Comparison of ENCODE assay signal across 8 mouse cellular contexts in the genomic region with DNA sequence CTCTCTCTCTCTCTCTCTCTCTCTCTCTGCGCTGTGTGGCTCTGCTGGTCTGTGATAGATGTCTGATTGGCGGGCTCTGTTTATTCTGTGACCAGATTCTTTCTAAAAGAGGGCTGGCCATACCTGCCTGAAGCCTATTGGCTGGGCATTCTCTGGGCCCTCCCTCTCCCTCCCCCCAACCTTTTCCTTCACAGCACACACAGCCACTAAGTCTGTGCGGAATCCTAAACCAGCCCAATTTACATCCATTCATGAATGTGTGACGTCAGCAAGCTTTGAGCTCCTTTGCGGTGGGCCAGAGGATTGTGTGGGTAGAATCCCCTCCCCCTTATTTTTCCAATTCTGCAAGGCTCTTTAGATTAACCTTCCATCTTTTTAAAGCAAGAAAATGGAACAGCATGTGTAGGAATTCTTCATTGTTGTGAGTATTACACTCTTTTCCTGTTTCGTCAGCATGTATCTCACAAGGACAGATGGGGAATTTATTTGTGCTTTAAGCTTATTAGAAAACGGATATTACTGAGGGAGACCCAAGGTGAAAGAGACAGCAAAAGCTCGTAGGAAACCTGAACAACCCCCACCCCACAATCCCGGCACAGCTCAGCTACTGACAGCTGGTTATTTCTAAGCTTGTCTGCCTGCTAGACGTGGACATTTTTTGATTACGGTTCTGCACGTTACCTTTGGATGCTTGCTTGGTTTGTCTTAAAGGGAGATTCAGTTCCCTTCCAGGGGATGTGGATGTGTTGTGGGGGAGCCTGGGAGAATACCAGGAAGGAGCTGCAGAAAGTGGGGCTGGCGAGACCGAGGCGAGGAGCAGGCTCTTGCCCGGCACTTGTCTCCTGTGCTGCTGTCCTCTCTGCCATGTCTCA. TPM values are rescaled to one million over a fixed set of nuclear protein-coding genes. Genes with fewer than 3 reads are reported as not detected.
A peak's percentile ranks its signal among the peaks of the same experiment; 100 is the strongest.
DNase-seq lines count a peak whose midpoint lies in the region; ATAC-seq and TF ChIP-seq lines count a peak whose summit lies in the region.

No protein-coding gene starts in this region.

- intact Hi-C loops in heart, postnatal 14 days (cut with DNase I) = no loop called here

- TF ChIP-seq CTCF in lung, adult 2 months (IDR thresholded peaks at IDR 0.05; ENCODE audit: insufficient read depth, low read length) = no peak

- peak; percentile 97 for DNase-seq in Muller cell, postnatal 12 days (ENCODE audit: inconsistent ontology term)
- DNase-seq in brain, embryonic 18.5 days (ENCODE audit: low read depth, low spot score) = peak; percentile 89
- peak; percentile 86 for DNase-seq in forebrain, embryonic 10.5 days (ENCODE audit: extremely low spot score, low spot score)
- peak; percentile 26 to 40 for DNase-seq in heart, postnatal 14 days
- peak; percentile 70 to 79 for DNase-seq in kidney, postnatal 4 days
- DNase-seq in lung, adult 2 months = peak; percentile 45
- DNase-seq in retina, postnatal 1 day = peak; percentile 94

- no peaks in the 10 kb centered on the region for H3K27me3 ChIP-seq in forebrain, embryonic 10.5 days (ENCODE audit: poor library complexity, severe bottlenecking)

- no peak for ATAC-seq in erythroid progenitor cell, adult 5-6 weeks (replicated peaks; ENCODE audit: low FRiP score, poor library complexity, severe bottlenecking)

- H3K27ac ChIP-seq in forebrain, embryonic 10.5 days = peak overlapping the region; percentile 85

- peaks cover 24% of the 10 kb centered on the region for H3K4me1 ChIP-seq in forebrain, embryonic 10.5 days
- H3K4me1 ChIP-seq in lung, adult 2 months (ENCODE audit: control insufficient read depth, insufficient read depth, low read length) = no peaks in the 10 kb centered on the region; the same call in 1 of the 2 replicates

- no peak for TF ChIP-seq POLR2A in lung, adult 2 months (IDR thresholded peaks at IDR 0.05; ENCODE audit: borderline replicate concordance, extremely low read depth, low read depth, low read length)

- no peaks in the 10 kb centered on the region for H3K36me3 ChIP-seq in forebrain, embryonic 10.5 days (replicated peaks)

- WGBS in forebrain, embryonic 10.5 days = under 1% methylated on average over 16 of the region's 16 CpGs
- WGBS in lung, adult 2 months = under 1% methylated on average over 16 of the region's 16 CpGs

- H3K4me3 ChIP-seq in forebrain, embryonic 10.5 days = peak overlapping the region; percentile 60
- peak overlapping the region; percentile 66 for H3K4me3 ChIP-seq in lung, adult 2 months (replicated peaks; ENCODE audit: extremely low read depth, low read depth, low read length)

- H3K9me3 ChIP-seq in forebrain, embryonic 10.5 days = no peaks in the 10 kb centered on the region

RNA-seq across cellular contexts. Expression of a gene that starts 51.9 kb away (rescaled TPM):
- 1.1 and 1.7 TPM in 2 replicates for polyA plus RNA-seq in forebrain, embryonic 10.5 days (2016; fragmentation: Nextera tagmentation; extraction: Ambion mirVana)
- 1 to 10 TPM in 1 of 2 experiments, under 1 TPM in 1; 0.98 to 1.0 TPM for total RNA-seq in heart, postnatal 14 days (2021)
- polyA plus RNA-seq in lung, adult 2 months (2012; rRNA removed) = 1.5 and 1.8 TPM in 2 replicates
- total RNA-seq in erythroid progenitor cell, adult 5-6 weeks (2015; ENCODE audit: low replicate concordance) = not detected in 2 replicates
- 0.39 and 0.53 TPM in 2 replicates for total RNA-seq in erythroid progenitor cell, adult 5-6 weeks (2017; ENCODE audit: low replicate concordance)

RNA-seq across cellular contexts. Expression of a gene that starts 58.4 kb away (rescaled TPM):
- 1.7 and 1.9 TPM in 2 replicates for polyA plus RNA-seq in forebrain, embryonic 10.5 days (2016; fragmentation: Nextera tagmentation; extraction: Ambion mirVana)
- total RNA-seq in heart, postnatal 14 days (2021) = 10 to 100 TPM in 1 of 2 experiments, 1 to 10 TPM in 1; 8.9 to 14.3 TPM
- polyA plus RNA-seq in lung, adult 2 months (2012; rRNA removed) = 3.0 and 4.3 TPM in 2 replicates
- 0.72 and 2.9 TPM in 2 replicates for total RNA-seq in erythroid progenitor cell, adult 5-6 weeks (2015; ENCODE audit: low replicate concordance)
- 0.64 and 0.98 TPM in 2 replicates for total RNA-seq in erythroid progenitor cell, adult 5-6 weeks (2017; ENCODE audit: low replicate concordance)

Comparison
In these comparisons a context has a peak if more than half of its experiments do, and no peak if none do; other contexts are left out.
1. DNase-seq: peak in every context shown above with its lines; median percentile 97 in Muller cell, postnatal 12 days; 94 in retina, postnatal 1 day; 89 in brain, embryonic 18.5 days; 86 in forebrain, embryonic 10.5 days; 74 in kidney, postnatal 4 days; 45 in lung, adult 2 months; 33 in heart, postnatal 14 days.